In the genomic region with DNA sequence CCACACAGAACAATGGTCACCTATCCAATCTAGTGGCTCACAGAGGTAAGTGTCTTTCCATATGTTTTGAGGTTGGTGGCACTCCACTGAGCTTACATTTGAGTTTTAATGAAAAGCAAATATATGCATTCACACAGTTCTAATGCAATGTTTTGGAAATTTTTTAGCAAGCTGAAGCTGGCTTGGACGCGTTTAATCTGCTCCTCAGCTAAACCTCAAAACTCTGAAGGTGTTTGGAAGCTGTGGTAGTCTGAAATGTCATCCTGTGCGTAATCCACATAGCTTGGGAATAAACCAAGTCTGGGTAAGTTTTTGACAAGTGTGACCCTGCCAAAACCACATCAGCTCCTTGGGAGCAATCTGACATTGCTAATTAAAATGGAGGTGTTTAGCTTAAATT, we compare ENCODE assay signal across 18 mouse cellular contexts.
"Had no signal": no experiment of that assay in that cellular context is flagged by ENCODE, and none has a peak within 500 bp of the region (broad histone marks: within the 10 kb centered on the region; RNA-seq: fewer than 3 reads in every experiment).

No protein-coding gene starts in this region.

- ATAC-seq: liver, postnatal 0 days; lung, postnatal 0 days; midbrain, embryonic 13.5 days; midbrain, embryonic 15.5 days had no signal

- H3K4me1 ChIP-seq: lung, embryonic 15.5 days; megakaryocyte, embryonic 14.5 days; midbrain, embryonic 13.5 days; midbrain, embryonic 15.5 days; neural tube, embryonic 12.5 days had no signal

- H3K27me3 ChIP-seq: lung, embryonic 15.5 days; megakaryocyte, embryonic 14.5 days; midbrain, embryonic 13.5 days; midbrain, embryonic 15.5 days; neural tube, embryonic 12.5 days had no signal

- H3K4me2 ChIP-seq: lung, embryonic 15.5 days; midbrain, embryonic 11.5 days; midbrain, embryonic 13.5 days; midbrain, embryonic 15.5 days; neural tube, embryonic 12.5 days had no signal

- H3K27ac ChIP-seq: lung, embryonic 15.5 days; macrophage; midbrain, embryonic 13.5 days; midbrain, embryonic 15.5 days; neural tube, embryonic 12.5 days had no signal

- DNase-seq: liver, postnatal 0 days; lung, adult 2 months; lung, postnatal 14 days; lung, postnatal 36 days; right cerebral cortex, postnatal 25 days; right cerebral cortex, postnatal 4 days; spleen, adult 18-20 months; thymus, adult 2 months; thymus, postnatal 25 days; thymus, postnatal 4 days had no signal

- H3K4me3 ChIP-seq: lung, embryonic 15.5 days; megakaryocyte, embryonic 14.5 days; midbrain, embryonic 13.5 days; midbrain, embryonic 15.5 days; neural tube, embryonic 12.5 days had no signal

- H3K9me3 ChIP-seq: lung, embryonic 15.5 days; midbrain, embryonic 13.5 days; neural tube, embryonic 12.5 days had no signal

- H3K36me3 ChIP-seq: lung, embryonic 15.5 days; midbrain, embryonic 13.5 days; midbrain, embryonic 15.5 days; neural tube, embryonic 12.5 days had no signal

- H3K9ac ChIP-seq: liver, postnatal 0 days; lung, embryonic 15.5 days; midbrain, embryonic 13.5 days; midbrain, embryonic 15.5 days; neural tube, embryonic 12.5 days had no signal
